Mouse (Mus musculus) kidney, postnatal 0 days (tissue): ENCODE measurements at regions not wholly inside any gene's neighbourhood (a gene's known extent, or its start where the extent isn't known, plus 50 kb on each side); places are given as distances from the start of the nearest gene placed in this dataset.
"Not testable (repeated sequence)": the region's sequence is repeated elsewhere in the genome, so short reads cannot be mapped to it uniquely, and the experiment has no call there.

Source experiments
- ATAC-seq: fragments of 200-750 bp; cut with Nextera tagmentation; replicated peaks from 2 replicates; pipeline ENCODE4 v1.8.0; 2017; ENCODE audit warnings: low read depth, moderate number of reproducible peaks, moderate TSS enrichment, moderate library complexity; ENCODE audit not compliant: low FRiP score
- DNase-seq: peaks from one replicate; pipeline ENCODE4 v3.0.0-alpha.2; 2016; ENCODE audit warnings: low spot score
- H3K27ac ChIP-seq: fragments of 300-500 bp; sonication (generic); 2 replicates; pipeline ENCODE4 v1.5.1; 2014; ENCODE audit warnings: mild to moderate bottlenecking
- H3K27me3 ChIP-seq: fragments of 300-500 bp; sonication (generic); 2 replicates; pipeline ENCODE4 v1.6.1; 2014; ENCODE audit warnings: low read length, mixed read lengths; ENCODE audit not compliant: insufficient read depth
- H3K36me3 ChIP-seq: fragments of 300-500 bp; sonication (generic); 2 replicates; pipeline ENCODE4 v1.6.1; 2014; ENCODE audit warnings: low read length, mixed read lengths; ENCODE audit not compliant: insufficient read depth
- H3K4me1 ChIP-seq: fragments of 300-500 bp; sonication (generic); replicated peaks from 2 replicates; pipeline ENCODE4 v1.6.1; 2014; ENCODE audit warnings: antibody characterized with exemption, low read length, mixed read lengths; ENCODE audit not compliant: insufficient read depth
- H3K4me2 ChIP-seq: fragments of 300-500 bp; sonication (generic); 2 replicates; pipeline ENCODE4 v1.6.1; 2014; ENCODE audit warnings: mild to moderate bottlenecking, low read length, moderate library complexity, mixed read lengths
- H3K4me3 ChIP-seq: fragments of 300-500 bp; sonication (generic); replicated peaks from 2 replicates; pipeline ENCODE4 v1.5.1; 2014; ENCODE audit warnings: low read depth, low read length
- H3K9ac ChIP-seq: fragments of 300-500 bp; sonication (generic); 2 replicates; pipeline ENCODE4 v1.6.1; 2014; ENCODE audit warnings: low read depth, low read length
- H3K9me3 ChIP-seq: fragments of 300-500 bp; sonication (generic); replicated peaks from 2 replicates; pipeline ENCODE4 v1.6.1; 2016; ENCODE audit warnings: low read length, inconsistent platforms, mixed read lengths
- CTCF ChIP-seq: IDR thresholded peaks from 2 replicates; pipeline ENCODE4 v1.5.1; 2016; ENCODE audit warnings: antibody characterized with exemption, low read depth, mild to moderate bottlenecking, moderate library complexity
- WGBS: fragments of 180-500 bp; shearing (Covaris S2); extraction: QIAGEN DNeasy Blood & Tissue Kit; methylation state at CpG from one replicate; pipeline ENCODE4 v1.1.7; 2014; 5-methylcytosine and 5-hydroxymethylcytosine counted together

DNA sequence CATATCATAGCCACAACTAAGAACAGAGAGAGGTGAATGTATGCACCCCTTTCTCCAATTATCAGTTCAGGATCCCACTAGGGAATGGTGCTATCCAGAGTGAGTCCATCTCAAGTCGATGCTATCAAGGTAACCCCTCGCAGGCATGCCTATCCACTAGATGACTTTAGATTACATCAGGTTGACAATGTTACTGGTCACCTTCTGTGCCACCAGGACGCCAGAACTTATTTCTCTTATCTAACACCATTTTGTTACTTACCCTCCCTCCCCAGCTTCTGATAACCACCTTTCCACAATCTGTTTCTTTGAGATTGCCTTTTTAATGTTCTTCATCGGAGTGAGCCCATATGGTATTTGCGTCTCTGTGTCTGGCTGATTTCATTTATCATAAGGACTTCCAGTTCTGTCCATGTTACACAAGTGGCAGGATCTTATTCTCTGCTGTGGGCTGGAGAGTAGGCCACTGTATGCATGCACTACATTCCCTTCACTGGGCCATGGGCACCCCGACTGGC, 57.9 kb upstream of the Klf13 start:
- Histone ChIP-seq H3K27me3 (no peaks in the 10 kb centered on the region), H3K9ac (no peak overlapping the region), H3K4me3 (no peak overlapping the region), H3K4me1 (no peaks in the 10 kb centered on the region), H3K9me3 (no peaks in the 10 kb centered on the region), H3K36me3 (no peaks in the 10 kb centered on the region), H3K27ac (no peak overlapping the region), H3K4me2 (no peak overlapping the region)
- no peak for ATAC-seq
- TF ChIP-seq CTCF, result no peak
- no peak for DNase-seq
- 90% methylated on average over 6 of the region's 6 CpGs for WGBS

DNA sequence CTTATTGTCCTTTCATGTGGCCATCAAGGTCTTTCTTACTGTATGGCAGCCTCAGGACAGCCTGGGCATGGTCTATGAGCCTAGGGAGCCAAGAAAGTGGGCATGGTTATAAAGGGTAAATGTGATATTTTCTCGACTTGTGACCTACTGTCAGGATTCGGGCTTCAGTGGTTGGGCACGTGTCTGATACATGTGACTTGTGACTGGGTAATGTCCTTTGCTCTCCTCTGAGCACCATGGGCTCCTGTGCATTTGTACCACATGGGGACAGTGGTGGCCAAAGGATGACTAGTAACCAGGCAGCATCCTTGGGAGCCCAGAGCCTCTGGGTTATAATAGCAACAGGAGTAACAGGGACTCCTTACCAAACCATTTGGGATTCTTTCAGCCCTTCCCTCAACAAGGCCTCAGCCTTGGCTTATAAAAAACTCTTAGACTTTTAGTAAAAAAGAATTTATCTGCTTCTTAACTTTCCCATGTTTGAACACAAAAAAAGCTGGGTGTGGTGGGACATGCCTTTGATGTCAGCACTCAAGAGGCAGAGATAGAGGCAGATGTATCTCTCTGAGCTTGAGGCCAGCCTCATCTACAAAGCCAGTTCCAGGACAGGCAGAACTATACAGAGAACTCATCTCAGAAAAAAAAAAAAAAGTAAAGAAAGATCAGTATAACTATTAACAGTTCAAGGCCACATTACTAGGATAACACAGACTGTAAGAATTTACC, 56.7 kb upstream of the Klf13 start:
- Histone ChIP-seq H3K9ac (no peak overlapping the region), H3K36me3 (no peaks in the 10 kb centered on the region), H3K27me3 (no peaks in the 10 kb centered on the region), H3K4me2 (no peak overlapping the region), H3K9me3 (no peaks in the 10 kb centered on the region), H3K4me3 (no peak overlapping the region), H3K4me1 (no peaks in the 10 kb centered on the region), H3K27ac (no peak overlapping the region)
- ATAC-seq (no peak), DNase-seq (no peak)
- TF ChIP-seq CTCF, result no peak
- WGBS, result 70% methylated on average over 3 of the region's 3 CpGs

DNA sequence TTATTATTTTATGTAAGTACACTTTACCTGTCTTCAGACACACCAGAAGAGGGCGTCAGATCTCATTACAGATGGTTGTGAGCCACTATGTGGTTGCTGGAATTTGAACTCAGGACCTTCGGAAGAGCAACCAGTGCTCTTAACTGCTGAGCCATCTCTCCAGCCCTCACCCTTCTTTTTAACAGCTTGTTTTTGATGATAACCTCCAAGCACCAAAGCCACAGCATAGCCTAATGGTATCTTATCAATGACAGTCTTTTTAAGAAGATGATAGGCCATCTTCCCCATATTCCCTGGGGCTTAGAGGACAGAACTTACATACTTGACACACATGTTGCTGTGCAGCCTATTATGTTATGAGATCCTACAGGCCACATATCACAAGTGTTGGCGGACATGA, 56.1 kb upstream of the Klf13 start:
- not testable (repeated sequence) for H3K4me1 ChIP-seq, H3K9me3 ChIP-seq, H3K27me3 ChIP-seq, ATAC-seq, H3K4me2 ChIP-seq, H3K27ac ChIP-seq, H3K4me3 ChIP-seq, H3K9ac ChIP-seq, H3K36me3 ChIP-seq, DNase-seq
- WGBS, result 77% methylated on average over 3 of the region's 3 CpGs

DNA sequence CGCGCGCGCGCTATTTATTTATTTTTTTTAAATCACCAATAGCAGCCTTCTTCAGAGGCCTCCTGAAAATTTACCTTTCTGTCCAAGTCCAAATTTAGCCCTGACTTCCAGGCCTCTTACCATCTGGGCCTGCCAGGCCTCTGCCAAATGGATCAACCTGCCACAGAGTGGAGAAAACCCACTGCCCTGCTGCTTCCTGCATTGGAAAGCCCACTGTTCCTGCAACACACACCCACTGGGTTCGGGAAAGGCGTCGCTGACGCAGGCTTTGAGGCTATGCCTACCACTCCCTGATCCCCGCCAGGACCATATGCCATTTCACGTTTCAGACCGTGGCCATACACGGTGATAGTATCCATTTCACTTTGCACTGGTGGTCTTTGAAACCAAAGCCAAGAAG, 53.4 kb upstream of the Klf13 start:
- H3K36me3 ChIP-seq, result no peaks in the 10 kb centered on the region
- H3K4me1 ChIP-seq, result no peaks in the 10 kb centered on the region
- H3K9me3 ChIP-seq, result no peaks in the 10 kb centered on the region
- WGBS, result 94% methylated on average over 13 of the region's 13 CpGs
- ATAC-seq (no peak), DNase-seq (no peak)
- no peak overlapping the region for H3K4me3 ChIP-seq
- no peaks in the 10 kb centered on the region for H3K27me3 ChIP-seq
- H3K9ac ChIP-seq, result no peak overlapping the region
- no peak overlapping the region for H3K27ac ChIP-seq
- no peak for TF ChIP-seq CTCF
- H3K4me2 ChIP-seq, result no peak overlapping the region

DNA sequence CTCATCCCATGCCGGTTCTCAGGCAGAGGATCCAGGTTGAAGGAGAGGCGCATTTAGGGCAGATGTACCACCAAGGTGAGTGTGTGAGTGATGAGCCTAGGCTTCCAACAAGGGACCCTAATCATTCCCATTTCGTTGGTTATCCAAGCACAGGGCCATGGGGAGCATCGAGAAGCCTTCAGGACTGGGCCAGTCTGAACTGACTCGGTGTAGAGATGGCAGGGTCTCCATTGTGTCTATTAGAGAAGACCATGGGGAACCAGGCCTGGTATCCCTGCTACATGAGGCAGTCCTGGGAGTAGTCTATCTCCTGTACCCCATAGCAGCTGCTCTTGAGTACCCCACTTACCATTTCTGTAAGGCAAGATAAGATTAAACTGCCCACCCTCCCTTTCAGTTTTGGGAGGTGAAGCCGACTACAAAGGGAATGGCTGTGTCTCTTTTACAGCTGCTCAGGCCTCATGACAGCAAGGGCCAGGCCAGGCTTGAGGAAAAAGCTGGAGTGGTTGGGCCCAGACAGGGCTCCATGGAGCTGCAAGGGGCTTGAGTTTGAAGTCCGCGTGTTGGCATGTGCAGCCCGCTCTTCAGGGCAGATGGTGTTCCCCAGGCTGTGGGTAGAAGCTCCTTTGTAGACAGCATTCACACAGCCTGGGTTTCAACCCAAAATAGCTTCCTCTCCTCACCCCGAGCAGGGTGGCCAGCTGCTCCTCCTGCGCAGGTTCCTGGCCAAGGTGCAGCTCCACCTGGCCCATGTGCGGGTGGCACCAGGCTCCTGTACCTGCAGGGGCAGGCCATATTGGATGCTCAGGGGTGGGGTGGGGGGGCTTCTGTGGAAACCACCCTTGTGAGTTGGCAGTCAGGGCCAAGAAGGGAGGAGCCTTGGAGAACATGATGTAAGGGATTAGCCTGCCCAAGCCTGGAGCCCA, 52.6 kb upstream of the Klf13 start:
- WGBS, result 89% methylated on average over 12 of the region's 12 CpGs
- H3K27ac ChIP-seq, result no peak overlapping the region
- no peak for DNase-seq
- H3K27me3 ChIP-seq, result no peaks in the 10 kb centered on the region
- no peaks in the 10 kb centered on the region for H3K4me1 ChIP-seq
- no peaks in the 10 kb centered on the region for H3K36me3 ChIP-seq
- H3K4me3 ChIP-seq, result no peak overlapping the region
- no peaks in the 10 kb centered on the region for H3K9me3 ChIP-seq
- H3K4me2 ChIP-seq, result no peak overlapping the region
- no peak for TF ChIP-seq CTCF
- H3K9ac ChIP-seq, result no peak overlapping the region
- ATAC-seq, result no peak

DNA sequence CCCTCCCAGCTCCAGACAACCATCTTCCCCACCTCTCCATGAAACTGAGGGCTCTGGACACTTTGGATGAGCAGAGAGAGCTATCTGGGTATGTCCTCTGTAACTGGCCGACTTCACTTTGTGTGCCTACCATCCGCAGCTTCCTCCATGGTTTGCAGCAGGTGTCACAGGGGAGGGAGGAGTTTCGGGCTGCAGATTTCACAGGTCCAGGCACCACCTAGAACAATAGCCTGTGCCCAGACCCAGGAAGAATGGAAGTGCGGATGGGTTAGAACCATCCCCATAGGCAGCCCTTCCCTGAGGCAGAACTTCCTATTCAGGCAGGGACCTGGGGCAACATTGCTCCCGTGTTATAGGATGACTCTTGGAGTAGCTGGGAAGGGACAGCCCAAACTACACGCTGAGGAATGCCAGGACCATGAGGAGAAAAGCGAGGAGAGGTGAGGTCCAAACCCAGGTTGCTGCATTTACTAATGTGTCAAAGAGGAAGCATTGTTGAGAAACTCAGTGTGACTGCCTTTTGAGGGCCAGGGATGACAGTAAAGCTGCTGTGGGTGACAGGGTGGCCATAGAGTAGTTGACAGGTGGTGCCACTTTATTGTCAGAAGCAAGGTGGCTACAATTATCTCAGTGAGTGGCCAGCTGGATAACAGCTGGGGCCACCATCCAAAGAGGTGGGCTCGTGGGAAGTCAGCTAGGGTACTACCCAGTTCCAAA, 51.8 kb upstream of the Klf13 start:
- TF ChIP-seq CTCF, result no peak
- Histone ChIP-seq H3K4me2 (no peak overlapping the region), H3K36me3 (no peaks in the 10 kb centered on the region), H3K4me1 (no peaks in the 10 kb centered on the region), H3K27ac (no peak overlapping the region), H3K27me3 (no peaks in the 10 kb centered on the region), H3K9me3 (no peaks in the 10 kb centered on the region), H3K4me3 (no peak overlapping the region), H3K9ac (no peak overlapping the region)
- WGBS, result 77% methylated on average over 8 of the region's 8 CpGs
- ATAC-seq (no peak), DNase-seq (no peak)
